ENCODE assay signal across 15 mouse cellular contexts in genomic region chr7:34616275-34616674, GRCm38 (mm10). TPM values are rescaled to one million over a fixed set of nuclear protein-coding genes. Genes with fewer than 3 reads are reported as not detected.
A peak's percentile ranks its signal among the peaks of the same experiment; 100 is the strongest.
DNase-seq lines count a peak whose midpoint lies in the region; ATAC-seq and TF ChIP-seq lines count a peak whose summit lies in the region.
"Had no signal": no experiment of that assay in that cellular context is flagged by ENCODE, and none has a peak within 500 bp of the region (broad histone marks: within the 10 kb centered on the region; RNA-seq: fewer than 3 reads in every experiment).

No protein-coding gene starts in this region.

- DNase-seq in heart, adult 2 months, result no peak
- no peak for DNase-seq in heart, embryonic 10.5 days (ENCODE audit: low spot score)
- DNase-seq in liver, postnatal 0 days, result no peak
- no peak for DNase-seq in liver
- peak; percentile 61 for DNase-seq in NIH3T3 (ENCODE audit: low read depth)
- peak; percentile 52 for DNase-seq in skeletal muscle tissue, adult 2 months (ENCODE audit: low read depth, low spot score)
- DNase-seq: adrenal gland, adult 2 months; cerebellum, adult 11-12 months; gastrocnemius, postnatal 10 days; layer of hippocampus, adult 9-11 months; right cerebral cortex, postnatal 14 days; thymus, postnatal 4 days had no signal

- no peak overlapping the region for H3K4me3 ChIP-seq in heart, adult 2 months
- no peak overlapping the region for H3K4me3 ChIP-seq in heart, embryonic 10.5 days
- no peak overlapping the region for H3K4me3 ChIP-seq in liver, postnatal 0 days (ENCODE audit: low read depth, low read length)

- no peaks in the 10 kb centered on the region for H3K27me3 ChIP-seq in heart, adult 2 months (ENCODE audit: control insufficient read depth, insufficient read depth, low read length)
- no peaks in the 10 kb centered on the region for H3K27me3 ChIP-seq in heart, embryonic 10.5 days (ENCODE audit: insufficient read depth, poor library complexity, severe bottlenecking)
- no peaks in the 10 kb centered on the region for H3K27me3 ChIP-seq in liver, postnatal 0 days (ENCODE audit: insufficient read depth, low read length)

- WGBS in heart, adult 2 months, result 84% methylated on average over 2 of the region's 2 CpGs
- WGBS in heart, embryonic 10.5 days, result 76% methylated on average over 2 of the region's 2 CpGs
- 65% methylated on average over 2 of the region's 2 CpGs for WGBS in liver, postnatal 0 days (ENCODE audit: insufficient replicate concordance)

- peak; percentile 60 for TF ChIP-seq CTCF in heart, adult 2 months (IDR thresholded peaks at IDR 0.05)
- peak; percentile 45 for TF ChIP-seq CTCF in liver, postnatal 0 days (IDR thresholded peaks at IDR 0.05; ENCODE audit: low read depth)

- no peak overlapping the region for H3K9ac ChIP-seq in heart, adult 2 months (ENCODE audit: low read depth, low read length)
- H3K9ac ChIP-seq in liver, postnatal 0 days (replicated peaks), result no peak overlapping the region

- no peak for ATAC-seq in liver, postnatal 0 days
- no peak for ATAC-seq in megakaryocyte progenitor cell, adult 5-6 weeks (replicated peaks; ENCODE audit: poor library complexity)
- ATAC-seq in monocyte, adult 5-6 weeks (replicated peaks; ENCODE audit: insufficient number of reproducible peaks, low FRiP score, low TSS enrichment, poor library complexity, severe bottlenecking), result no peak
- ATAC-seq: inflammation-experienced regulatory T-cells, adult 6 months had no signal

- no peaks in the 10 kb centered on the region for H3K4me1 ChIP-seq in heart, adult 2 months (ENCODE audit: control insufficient read depth, insufficient read depth, low read length)
- peaks cover 6% of the 10 kb centered on the region; the same call in 1 of the 2 replicates for H3K4me1 ChIP-seq in heart, embryonic 10.5 days
- H3K4me1 ChIP-seq in liver, postnatal 0 days (ENCODE audit: insufficient read depth), result no peaks in the 10 kb centered on the region

- no peaks in the 10 kb centered on the region for H3K9me3 ChIP-seq in heart, embryonic 10.5 days
- no peaks in the 10 kb centered on the region for H3K9me3 ChIP-seq in liver, postnatal 0 days (ENCODE audit: low read length)

- no peaks in the 10 kb centered on the region for H3K36me3 ChIP-seq in heart, adult 2 months (ENCODE audit: control insufficient read depth, insufficient read depth, low read length)
- no peaks in the 10 kb centered on the region for H3K36me3 ChIP-seq in heart, embryonic 10.5 days
- no peaks in the 10 kb centered on the region for H3K36me3 ChIP-seq in liver, postnatal 0 days (replicated peaks; ENCODE audit: insufficient read depth, low read length)

- no peaks in the 10 kb centered on the region for H3K79me2 ChIP-seq in heart, adult 2 months (replicated peaks; ENCODE audit: control insufficient read depth, insufficient read depth, low read length)

- H3K27ac ChIP-seq in heart, adult 2 months, result no peak overlapping the region
- no peak overlapping the region for H3K27ac ChIP-seq in heart, embryonic 10.5 days
- no peak overlapping the region for H3K27ac ChIP-seq in liver, postnatal 0 days (ENCODE audit: low read depth)

- no peak overlapping the region for H3K4me2 ChIP-seq in liver, postnatal 0 days (ENCODE audit: low read depth, low read length)

- intact Hi-C loops in heart, adult 2 months (cut with DNase I), result loop anchor here (5.0 kb wide), 1 partner anchor 41 kb away; the partner anchor contains the start of gene Kctd15

- TF ChIP-seq POLR2A in heart, adult 2 months (IDR thresholded peaks at IDR 0.05; ENCODE audit: insufficient read depth, low read depth, low read length), result no peak

- no peak for TF ChIP-seq EP300 in heart, adult 2 months (IDR thresholded peaks at IDR 0.05; ENCODE audit: insufficient read depth, low read depth, low read length)
- TF ChIP-seq EP300 in liver, postnatal 0 days (IDR thresholded peaks at IDR 0.05; ENCODE audit: low read depth), result no peak

RNA-seq across cellular contexts. Expression of gene Kctd15, which starts 40.3 kb away (rescaled TPM):
- 1 to 10 TPM; 3.6 to 3.8 TPM for total RNA-seq in heart, adult 2 months (2021)
- 4.1 and 5.7 TPM in 2 replicates for polyA plus RNA-seq in heart, adult 2 months (2012; rRNA removed)
- 15.3 and 25.5 TPM in 2 replicates for polyA plus RNA-seq in heart, embryonic 10.5 days (2016; fragmentation: Nextera tagmentation; extraction: Ambion mirVana)
- 0.47 and 0.63 TPM in 2 replicates for polyA plus RNA-seq in liver, postnatal 0 days (2015; fragmentation: Nextera tagmentation; extraction: Ambion mirVana)
- 0.22 TPM in 1 of 2 replicates, not detected in the other for total RNA-seq in megakaryocyte progenitor cell, adult 5-6 weeks (2015)
- total RNA-seq in megakaryocyte progenitor cell, adult 5-6 weeks (2017), result not detected in 2 replicates
- total RNA-seq in monocyte, adult 5-6 weeks (2017), result 0.48 to 1.8 TPM (median 1.1 TPM) in 3 replicates
- polyA plus RNA-seq: inflammation-experienced regulatory T-cells, adult 6 months had no signal

Comparison
In these comparisons a context has a peak if more than half of its experiments do, and no peak if none do; other contexts are left out.
1. DNase-seq: peak in NIH3T3 (single experiment) and skeletal muscle tissue, adult 2 months (single experiment); none in heart, adult 2 months (0 of 2), heart, embryonic 10.5 days (single experiment), liver, postnatal 0 days (single experiment) and liver (single experiment).